Mouse (Mus musculus) ES-Bruce4 (cell line): ENCODE results near the gene Zdhhc4. TPM values are rescaled to one million over a fixed set of nuclear protein-coding genes. Genes with fewer than 3 reads are reported as not detected.
A peak's percentile ranks its signal among the peaks of the same experiment; 100 is the strongest.

Experiments used
- H3K27ac ChIP-seq: 2 replicates; pipeline ENCODE4 v1.5.1; 2012; ENCODE audit warnings: low read length, inconsistent platforms; ENCODE audit not compliant: insufficient read depth
- H3K27me3 ChIP-seq: 2 replicates; pipeline ENCODE4 v1.6.1; 2012; ENCODE audit warnings: mild to moderate bottlenecking, low read length, inconsistent platforms; ENCODE audit not compliant: control insufficient read depth, poor library complexity, insufficient read depth, severe bottlenecking
- H3K36me3 ChIP-seq: 2 replicates; pipeline ENCODE4 v1.6.1; 2012; ENCODE audit warnings: inconsistent platforms, mild to moderate bottlenecking, low read length, moderate library complexity; ENCODE audit not compliant: control insufficient read depth, poor library complexity, insufficient read depth, severe bottlenecking
- H3K4me1 ChIP-seq: one replicate; pipeline ENCODE4 v1.8.1; 2011; ENCODE audit warnings: low read length; ENCODE audit not compliant: control insufficient read depth, insufficient read depth
- H3K4me3 ChIP-seq: 2 replicates; pipeline ENCODE4 v1.5.1; 2011; ENCODE audit warnings: low read depth, mild to moderate bottlenecking, low read length
- H3K9ac ChIP-seq: 2 replicates; pipeline ENCODE4 v1.6.1; 2012; ENCODE audit warnings: low read depth, mild to moderate bottlenecking, inconsistent platforms; ENCODE audit not compliant: poor library complexity, severe bottlenecking
- H3K9me3 ChIP-seq: replicated peaks from 2 replicates; pipeline ENCODE4 v1.6.1; 2012; ENCODE audit warnings: mild to moderate bottlenecking, low read length, inconsistent platforms; ENCODE audit not compliant: control insufficient read depth, poor library complexity, insufficient read depth, severe bottlenecking
- CTCF ChIP-seq: IDR thresholded peaks from one replicate; pipeline ENCODE4 v1.8.1; 2011; ENCODE audit warnings: low read depth, low read length
- EP300 ChIP-seq: IDR thresholded peaks from 2 replicates; pipeline ENCODE4 v1.6.1; 2011; ENCODE audit warnings: low read depth, low read length; ENCODE audit not compliant: insufficient read depth
- POLR2A ChIP-seq: IDR thresholded peaks from one replicate; pipeline ENCODE4 v1.8.1; 2011; ENCODE audit warnings: low read length; ENCODE audit not compliant: insufficient read depth
- polyA plus RNA-seq: library from polyadenylated mRNA; stranded (reverse); fragments of >200 nt; gene quantifications from 2 replicates; pipeline ENCODE4 v1.2.4, GENCODE M21; 2011; ENCODE audit warnings: low read depth; ENCODE audit not compliant: missing spikeins, insufficient read depth, insufficient read length

Gene Zdhhc4
- polyA plus RNA-seq, result 27.2 and 28.9 TPM in 2 replicates

- H3K4me1 ChIP-seq, result no peaks in the 10 kb centered on the region
- no peaks in the 10 kb centered on the region for H3K27me3 ChIP-seq
- no peak within 1 kb of the TSS for H3K27ac ChIP-seq
- H3K4me3 ChIP-seq, result peak within 1 kb of the TSS; percentile 100
- H3K9ac ChIP-seq, result peak within 1 kb of the TSS; percentile 93
- no peaks in the 10 kb centered on the region for H3K9me3 ChIP-seq
- peaks cover 2% of the 10 kb centered on the region; the same call in 1 of the 2 replicates for H3K36me3 ChIP-seq
- no peak for TF ChIP-seq CTCF
- TF ChIP-seq POLR2A, result peak; percentile 12
Observed at GRCm38 (mm10) chr5:143328690-143329495, at the start of gene Zdhhc4. Gene Zdhhc4, minus strand, starts transcription at chr5:143329256.

- Histone ChIP-seq H3K4me1 (no peaks in the 10 kb centered on the region), H3K9ac (no peak overlapping the region), H3K4me3 (no peak overlapping the region), H3K36me3 (no peaks in the 10 kb centered on the region), H3K9me3 (no peaks in the 10 kb centered on the region), H3K27me3 (no peaks in the 10 kb centered on the region), H3K27ac (no peak overlapping the region)
- TF ChIP-seq EP300, result no peak
- peak; percentile 71 for TF ChIP-seq CTCF
- TF ChIP-seq POLR2A, result no peak
Observed at GRCm38 (mm10) chr5:143376156-143376555, 47.1 kb upstream of the Zdhhc4 start.

- Histone ChIP-seq H3K4me1 (no peaks in the 10 kb centered on the region), H3K9me3 (no peaks in the 10 kb centered on the region), H3K27me3 (no peaks in the 10 kb centered on the region), H3K27ac (no peak overlapping the region), H3K9ac (peak overlapping the region; percentile 17; the same call in 1 of the 2 replicates), H3K4me3 (peak overlapping the region; percentile 18), H3K36me3 (no peaks in the 10 kb centered on the region)
- TF ChIP-seq CTCF, result peak; percentile 83
- TF ChIP-seq POLR2A, result no peak
Observed at GRCm38 (mm10) chr5:143375242-143375641, 46.2 kb upstream of the Zdhhc4 start.

GRCm38 (mm10) chr5:143372818-143373217, 43.8 kb upstream of the Zdhhc4 start:
- no peak for TF ChIP-seq POLR2A
- peak; percentile 30 for TF ChIP-seq CTCF
- no peak for TF ChIP-seq EP300
- H3K36me3 ChIP-seq, result no peaks in the 10 kb centered on the region
- 0 out of 2 replicates have a peak overlapping the region, but pooled peaks have one; percentile 6 for H3K9ac ChIP-seq
- peak overlapping the region; percentile 55 for H3K4me3 ChIP-seq
- no peaks in the 10 kb centered on the region for H3K4me1 ChIP-seq
- no peaks in the 10 kb centered on the region for H3K9me3 ChIP-seq
- no peak overlapping the region for H3K27ac ChIP-seq
- H3K27me3 ChIP-seq, result no peaks in the 10 kb centered on the region

GRCm38 (mm10) chr5:143371146-143371510, 42.1 kb upstream of the Zdhhc4 start:
- TF ChIP-seq EP300, result no peak
- TF ChIP-seq POLR2A, result no peak
- no peak for TF ChIP-seq CTCF
- Histone ChIP-seq H3K27ac (no peak overlapping the region), H3K9ac (no peak overlapping the region), H3K4me1 (no peaks in the 10 kb centered on the region), H3K4me3 (no peak overlapping the region), H3K27me3 (no peaks in the 10 kb centered on the region), H3K9me3 (no peaks in the 10 kb centered on the region), H3K36me3 (no peaks in the 10 kb centered on the region)
